Mouse (Mus musculus): ENCODE measurements around the gene Vip.

GRCm38 (mm10) chr10:5596559-5596958, 42.5 kb upstream of the Vip start:
- no peak for TF ChIP-seq POLR2A (IDR thresholded peaks at IDR 0.05; ENCODE audit: extremely low read depth, insufficient read depth, low read length)
- no peak for TF ChIP-seq CTCF (IDR thresholded peaks at IDR 0.05; ENCODE audit: extremely low read depth, insufficient read depth, low read length)
